Mouse (Mus musculus) large intestine, adult 2 months (tissue): Measurements from ENCODE around the gene Afg1l. TPM values are rescaled to one million over a fixed set of nuclear protein-coding genes. Genes with fewer than 3 reads are reported as not detected.

Experiments used
- DNase-seq: peaks from one replicate; pipeline ENCODE4 v3.0.0-alpha.2; 2012; ENCODE audit warnings: low read depth, low spot score
- WGBS: fragments of 180-500 bp; shearing (Covaris S2); methylation state at CpG from one replicate; pipeline ENCODE4 v1.1.7; 2018; 5-methylcytosine and 5-hydroxymethylcytosine counted together
- polyA plus RNA-seq: library from polyadenylated mRNA; depleted of rRNA; stranded (reverse); fragments of >200 nt; gene quantifications from 2 replicates; pipeline ENCODE4 v1.2.3, GENCODE M21; 2012; rRNA removed

Gene Afg1l
- polyA plus RNA-seq, 1 experiment = 7.3 TPM

- no peak for DNase-seq
- WGBS = 12% methylated on average over 65 of the region's 65 CpGs
Observed at GRCm38 (mm10) chr10:42274712-42275400, 203.5 kb downstream of the Afg1l start.

- no peak for DNase-seq
- WGBS = 17% methylated on average over 21 of the region's 21 CpGs
Observed at GRCm38 (mm10) chr10:42273760-42274691, 204.3 kb downstream of the Afg1l start.

- WGBS = 80% methylated on average over 6 of the region's 6 CpGs
- no peak for DNase-seq
Observed at GRCm38 (mm10) chr10:42273403-42273759, 205.0 kb downstream of the Afg1l start.

- DNase-seq = no peak
- 78% methylated on average over 11 of the region's 11 CpGs for WGBS
Observed at GRCm38 (mm10) chr10:42271454-42272230, 206.7 kb downstream of the Afg1l start.

GRCm38 (mm10) chr10:42270277-42271083 lies 207.9 kb downstream of the Afg1l start:
- DNase-seq = peak; percentile 57
- WGBS = 27% methylated on average over 10 of the region's 10 CpGs

GRCm38 (mm10) chr10:42269281-42270025 lies 208.9 kb downstream of the Afg1l start:
- DNase-seq = no peak

GRCm38 (mm10) chr10:42267811-42268545 lies 210.4 kb downstream of the Afg1l start:
- no peak for DNase-seq
- 66% methylated on average over 5 of the region's 5 CpGs for WGBS

More at GRCm38 (mm10) chr10:42269281-42270025, 208.9 kb downstream of the Afg1l start:
- 43% methylated on average over 15 of the region's 15 CpGs for WGBS

GRCm38 (mm10) chr10:42265021-42265689 lies 213.2 kb downstream of the Afg1l start:
- WGBS = 89% methylated on average over 11 of the region's 11 CpGs

GRCm38 (mm10) chr10:42264195-42264594 lies 214.2 kb downstream of the Afg1l start:
- 57% methylated on average over 5 of the region's 5 CpGs for WGBS
- DNase-seq = no peak

More at GRCm38 (mm10) chr10:42265021-42265689, 213.2 kb downstream of the Afg1l start:
- DNase-seq = no peak

GRCm38 (mm10) chr10:42263701-42264100 lies 214.7 kb downstream of the Afg1l start:
- no peak for DNase-seq
- WGBS = 58% methylated on average over 8 of the region's 8 CpGs

Other genes with a start within 250 kb of the Afg1l start
- 13.4 and 20.5 TPM in 2 replicates for gene Foxo3, start 201.8 kb downstream of the Afg1l start, polyA plus RNA-seq
- 237 and 264 TPM in 2 replicates for gene Snx3, start 23.5 kb upstream of the Afg1l start, polyA plus RNA-seq
- not detected in 2 replicates for gene Nr2e1, start 105.1 kb upstream of the Afg1l start, polyA plus RNA-seq
- gene Ostm1, start 105.3 kb upstream of the Afg1l start, polyA plus RNA-seq = 8.3 and 11.7 TPM in 2 replicates